Mouse (Mus musculus) heart, adult 2 months (tissue): ENCODE results near the gene Birc6. TPM values are rescaled to one million over a fixed set of nuclear protein-coding genes. Genes with fewer than 3 reads are reported as not detected.

Experiments used
- DNase-seq, 2 experiments: peaks; one replicate each; pipeline ENCODE4 v3.0.0; 2021
- H3K27ac ChIP-seq: fragments of 200-600 bp; 2 replicates; pipeline ENCODE4 v1.8.1; 2022
- H3K27me3 ChIP-seq: fragments of 200-500 bp; 2 replicates; pipeline ENCODE4 v1.6.1; 2012; ENCODE audit warnings: mild to moderate bottlenecking, low read length, inconsistent platforms, mixed read lengths; ENCODE audit not compliant: control insufficient read depth, insufficient read depth
- H3K36me3 ChIP-seq: fragments of 200-500 bp; 2 replicates; pipeline ENCODE4 v1.6.1; 2012; ENCODE audit warnings: low read length, inconsistent platforms; ENCODE audit not compliant: control insufficient read depth, insufficient read depth
- H3K4me1 ChIP-seq: fragments of 200-500 bp; 2 replicates; pipeline ENCODE4 v1.6.1; 2011; ENCODE audit warnings: low read length; ENCODE audit not compliant: control insufficient read depth, insufficient read depth
- H3K4me3 ChIP-seq: fragments of 200-600 bp; 2 replicates; pipeline ENCODE4 v1.8.1; 2022
- H3K79me2 ChIP-seq: fragments of 200-500 bp; replicated peaks from 2 replicates; pipeline ENCODE4 v1.6.1; 2012; ENCODE audit warnings: mild to moderate bottlenecking, inconsistent platforms, low read length, moderate library complexity, mixed read lengths; ENCODE audit not compliant: control insufficient read depth, insufficient read depth
- H3K9ac ChIP-seq: fragments of 200-500 bp; 2 replicates; pipeline ENCODE4 v1.6.1; 2012; ENCODE audit warnings: low read depth, mild to moderate bottlenecking, control low read depth, inconsistent platforms, low read length, mixed read lengths
- CTCF ChIP-seq: fragments of 200-600 bp; IDR thresholded peaks from 2 replicates; pipeline ENCODE4 v1.8.1; 2022; ENCODE audit warnings: antibody characterized with exemption, mild to moderate bottlenecking, moderate library complexity
- EP300 ChIP-seq: fragments of 200-500 bp; IDR thresholded peaks from 2 replicates; pipeline ENCODE4 v1.6.1; 2011; ENCODE audit warnings: low read depth, low read length, control low read depth; ENCODE audit not compliant: insufficient read depth
- POLR2A ChIP-seq: fragments of 200-500 bp; IDR thresholded peaks from 2 replicates; pipeline ENCODE4 v1.6.1; 2011; ENCODE audit warnings: mild to moderate bottlenecking, low read depth, low read length, control low read depth; ENCODE audit not compliant: insufficient read depth
- WGBS: fragments of 180-500 bp; shearing (Covaris S2); methylation state at CpG from one replicate; pipeline ENCODE4 v1.1.7; 2018; 5-methylcytosine and 5-hydroxymethylcytosine counted together
- intact Hi-C: fragments of 180-260 bp; cut with DNase I; formaldehyde crosslinking; loops from one replicate; pipeline ENCODE4 v1.15.1; 2025
- polyA plus RNA-seq: library from polyadenylated mRNA; depleted of rRNA; stranded (reverse); fragments of >200 nt; gene quantifications from 2 replicates; pipeline ENCODE4 v1.2.3, GENCODE M21; 2012
- total RNA-seq, 2 experiments: library from RNA; stranded (reverse); gene quantifications; 2 replicates each; pipeline ENCODE4 v1.2.3; 2021

The Birc6 gene
- total and polyA plus RNA-seq, 3 experiments: 42.7 to 65.9 (median 60.5) TPM

DNA sequence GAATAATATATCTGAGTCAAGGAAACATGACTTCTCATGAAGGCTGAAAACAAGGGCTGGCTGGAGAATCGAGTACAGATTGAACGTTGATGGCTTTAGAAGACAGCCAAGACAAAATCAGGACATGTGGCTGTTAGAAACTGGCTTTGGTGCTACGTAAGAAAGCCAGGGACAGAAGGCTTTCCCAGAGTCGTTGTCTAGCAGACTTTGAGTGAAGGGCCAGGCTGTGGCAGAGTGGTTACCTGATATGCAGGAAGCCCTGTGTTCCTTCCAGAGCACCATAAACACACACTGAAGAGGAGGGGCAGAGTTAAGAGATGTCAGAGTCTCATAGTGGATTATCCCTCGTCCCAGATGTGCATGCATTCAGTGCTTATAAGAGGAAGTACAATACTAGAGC, 49.1 kb downstream of the Birc6 start:
- intact Hi-C loops: no loop called here
- H3K36me3 ChIP-seq: peaks cover 4% of the 10 kb centered on the region; the same call in 1 of the 2 replicates
- no peaks in the 10 kb centered on the region; the same call in 1 of the 2 replicates for H3K79me2 ChIP-seq
- H3K9ac ChIP-seq: no peak overlapping the region
- H3K4me1 ChIP-seq: peaks cover 2% of the 10 kb centered on the region
- no peak overlapping the region for H3K4me3 ChIP-seq
- no peaks in the 10 kb centered on the region for H3K27me3 ChIP-seq
- no peak for DNase-seq
- TF ChIP-seq CTCF: no peak
- TF ChIP-seq EP300: no peak
- TF ChIP-seq POLR2A: no peak
- no peak overlapping the region for H3K27ac ChIP-seq
- 58% methylated on average over 5 of the region's 5 CpGs for WGBS

DNA sequence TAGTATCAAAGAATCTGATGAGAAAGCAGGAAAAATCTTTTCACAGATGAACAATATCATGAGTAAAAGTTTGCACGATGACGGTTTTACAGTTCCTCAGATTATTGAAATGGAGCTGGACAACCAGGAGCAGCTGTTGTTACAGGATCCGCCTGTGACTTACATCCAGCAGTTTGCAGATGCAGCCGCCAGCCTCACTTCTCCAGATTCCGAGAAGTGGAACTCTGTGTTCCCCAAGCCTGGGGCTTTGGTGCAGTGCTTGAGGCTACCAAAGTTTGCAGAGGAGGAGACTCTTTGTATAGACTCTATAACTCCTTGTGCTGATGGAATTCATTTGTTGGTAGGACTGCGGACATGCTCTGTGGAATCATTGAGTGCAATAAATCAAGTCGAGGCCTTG, 51.5 kb downstream of the Birc6 start:
- Histone ChIP-seq H3K4me3 (no peak overlapping the region), H3K36me3 (peaks cover 4% of the 10 kb centered on the region), H3K9ac (no peak overlapping the region), H3K27ac (no peak overlapping the region), H3K4me1 (peaks cover 2% of the 10 kb centered on the region), H3K27me3 (no peaks in the 10 kb centered on the region), H3K79me2 (no peaks in the 10 kb centered on the region; the same call in none of the 2 replicates)
- WGBS: 96% methylated on average over 7 of the region's 7 CpGs
- DNase-seq: no peak
- intact Hi-C loops: no loop called here
- no peak for TF ChIP-seq POLR2A
- no peak for TF ChIP-seq CTCF
- TF ChIP-seq EP300: no peak

DNA sequence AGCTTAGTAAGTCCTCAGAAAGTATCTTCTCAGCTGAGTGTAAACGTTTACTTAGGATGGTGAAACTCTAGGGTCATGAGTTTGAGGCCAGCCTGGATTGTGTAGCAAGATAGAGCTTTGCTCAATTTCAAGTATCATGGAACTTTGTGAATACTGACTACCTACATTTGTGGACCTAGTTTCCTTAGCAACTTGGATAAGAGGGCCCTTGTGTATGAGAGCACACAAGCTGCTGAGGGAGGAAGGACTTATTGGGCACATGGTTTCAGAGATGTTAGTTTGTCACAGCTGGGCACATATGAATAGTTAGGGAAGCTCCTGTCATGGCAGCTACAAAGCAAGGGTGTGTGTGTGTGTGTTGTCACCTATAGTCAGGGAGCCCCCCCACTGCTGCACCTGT, 52.6 kb downstream of the Birc6 start:
- no peak overlapping the region for H3K9ac ChIP-seq
- no peak overlapping the region for H3K4me3 ChIP-seq
- H3K27ac ChIP-seq: no peak overlapping the region
- no peaks in the 10 kb centered on the region; the same call in none of the 2 replicates for H3K79me2 ChIP-seq
- no peaks in the 10 kb centered on the region for H3K27me3 ChIP-seq
- H3K4me1 ChIP-seq: peaks cover 2% of the 10 kb centered on the region
- intact Hi-C loops: no loop called here
- DNase-seq: no peak
- peaks cover 4% of the 10 kb centered on the region for H3K36me3 ChIP-seq
- no peak for TF ChIP-seq EP300
- no peak for TF ChIP-seq POLR2A
- no peak for TF ChIP-seq CTCF
- WGBS: 85% methylated on average over 1 of the region's 1 CpGs

DNA sequence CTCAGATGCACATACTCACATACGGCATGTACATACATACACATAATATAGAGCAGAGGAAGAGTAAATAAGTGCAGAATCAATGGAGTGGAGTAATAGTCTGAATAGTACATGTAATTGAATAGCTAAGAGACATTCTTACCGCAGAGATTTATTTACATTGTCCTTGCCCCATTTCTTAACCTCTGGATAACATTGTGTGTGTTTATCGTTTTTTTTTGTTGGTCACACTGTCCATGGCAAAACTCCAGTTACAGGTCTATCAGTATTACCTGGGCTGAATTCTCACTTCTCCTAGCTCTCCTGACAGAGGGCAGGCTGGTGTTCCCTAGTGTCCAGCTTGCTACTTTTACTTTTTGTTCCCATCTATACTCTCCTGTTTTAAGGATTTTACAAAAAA, 58.7 kb downstream of the Birc6 start:
- Histone ChIP-seq H3K9ac (no peak overlapping the region), H3K79me2 (no peaks in the 10 kb centered on the region; the same call in 1 of the 2 replicates), H3K27ac (no peak overlapping the region), H3K36me3 (no peaks in the 10 kb centered on the region; the same call in none of the 2 replicates), H3K27me3 (no peaks in the 10 kb centered on the region), H3K4me1 (no peaks in the 10 kb centered on the region; the same call in 1 of the 2 replicates), H3K4me3 (no peak overlapping the region)
- no peak for DNase-seq
- WGBS: 95% methylated on average over 3 of the region's 3 CpGs
- TF ChIP-seq EP300 (no peak), POLR2A (no peak), CTCF (no peak)
- intact Hi-C loops: no loop called here

DNA sequence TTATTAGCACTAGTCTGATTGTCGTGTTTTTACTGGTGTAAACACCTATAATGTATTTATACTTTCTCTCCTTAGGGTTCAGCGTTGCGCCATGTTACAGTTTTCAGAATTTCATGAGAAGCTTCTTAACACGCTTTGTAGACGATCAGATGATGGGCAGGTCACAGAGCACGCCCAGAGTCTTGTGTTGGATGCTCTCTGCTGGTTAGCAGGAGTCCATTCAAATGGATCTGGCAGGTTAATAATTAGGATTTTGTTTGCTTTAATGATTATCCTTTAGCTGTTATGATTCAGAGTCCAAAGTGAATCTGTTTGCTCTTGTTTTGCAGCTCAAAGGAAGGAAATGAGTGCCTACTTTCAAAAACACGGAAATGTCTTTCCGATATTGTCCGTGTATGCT, 70.8 kb downstream of the Birc6 start:
- Histone ChIP-seq H3K4me1 (no peaks in the 10 kb centered on the region), H3K79me2 (no peaks in the 10 kb centered on the region), H3K27me3 (no peaks in the 10 kb centered on the region), H3K4me3 (no peak overlapping the region), H3K27ac (no peak overlapping the region), H3K9ac (no peak overlapping the region), H3K36me3 (peaks cover 3% of the 10 kb centered on the region; the same call in 1 of the 2 replicates)
- intact Hi-C loops: loop anchor here (5.0 kb wide), 1 partner anchor 43 kb away; no protein-coding TSS in a partner anchor
- TF ChIP-seq POLR2A (no peak), EP300 (no peak), CTCF (no peak)
- 92% methylated on average over 9 of the region's 9 CpGs for WGBS
- no peak for DNase-seq

DNA sequence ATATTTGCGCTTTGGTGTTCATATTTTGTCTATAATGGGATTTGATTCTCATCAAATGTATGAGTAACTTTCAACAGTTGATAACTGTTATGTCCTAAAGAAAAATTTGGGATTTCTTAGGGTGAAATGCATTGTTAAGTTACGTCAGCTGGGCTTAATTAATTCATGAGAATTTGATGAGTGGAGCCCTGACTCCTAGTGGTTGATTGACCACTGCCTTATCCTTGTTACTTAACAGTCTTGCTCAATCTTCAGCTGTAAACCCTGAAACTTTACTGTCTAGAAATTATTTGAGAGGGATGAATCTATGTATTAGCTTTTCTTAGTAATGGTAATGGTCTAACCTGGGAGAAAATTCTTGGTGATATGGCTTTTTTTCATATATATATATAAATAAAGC, 71.3 kb downstream of the Birc6 start:
- Histone ChIP-seq H3K4me1 (no peaks in the 10 kb centered on the region), H3K9ac (no peak overlapping the region), H3K79me2 (no peaks in the 10 kb centered on the region), H3K27ac (no peak overlapping the region), H3K36me3 (peaks cover 4% of the 10 kb centered on the region), H3K27me3 (no peaks in the 10 kb centered on the region), H3K4me3 (no peak overlapping the region)
- 96% methylated on average over 2 of the region's 2 CpGs for WGBS
- intact Hi-C loops: loop anchor here (5.0 kb wide), 1 partner anchor 43 kb away; no protein-coding TSS in a partner anchor
- DNase-seq: no peak
- TF ChIP-seq POLR2A (no peak), EP300 (no peak), CTCF (no peak)
